Mouse (Mus musculus): ENCODE results near the gene Pkp1.

DNA sequence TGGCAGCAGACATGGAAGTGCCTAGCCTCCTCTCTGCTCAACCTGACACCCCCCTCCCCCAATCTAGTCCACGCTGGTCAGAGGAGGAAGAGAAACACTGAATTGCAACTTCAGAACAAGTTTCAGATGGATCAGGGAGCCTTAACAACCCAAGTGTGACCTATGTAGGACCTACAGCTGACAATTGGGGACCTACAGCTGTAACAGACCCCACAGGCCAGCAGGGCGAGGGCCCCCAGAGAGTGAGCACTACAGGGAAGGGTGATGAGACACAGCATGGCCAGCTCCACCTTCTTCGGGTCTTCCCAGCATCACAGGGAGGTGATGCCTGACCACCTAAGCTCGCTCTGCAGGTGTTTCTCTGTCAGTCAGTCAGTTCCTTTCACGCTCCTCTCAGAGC is 57.9 kb downstream of the Pkp1 start:
- TF ChIP-seq GATA1 (IDR thresholded peaks at IDR 0.05; ENCODE audit: low read length) (no peak), TAL1 (IDR thresholded peaks at IDR 0.05; ENCODE audit: low read length) (no peak)
